Mouse (Mus musculus): ENCODE data around the gene Raet1e.
"Not testable (repeated sequence)": the region's sequence is repeated elsewhere in the genome, so short reads cannot be mapped to it uniquely, and the experiment has no call there.

Gene Raet1e

DNA sequence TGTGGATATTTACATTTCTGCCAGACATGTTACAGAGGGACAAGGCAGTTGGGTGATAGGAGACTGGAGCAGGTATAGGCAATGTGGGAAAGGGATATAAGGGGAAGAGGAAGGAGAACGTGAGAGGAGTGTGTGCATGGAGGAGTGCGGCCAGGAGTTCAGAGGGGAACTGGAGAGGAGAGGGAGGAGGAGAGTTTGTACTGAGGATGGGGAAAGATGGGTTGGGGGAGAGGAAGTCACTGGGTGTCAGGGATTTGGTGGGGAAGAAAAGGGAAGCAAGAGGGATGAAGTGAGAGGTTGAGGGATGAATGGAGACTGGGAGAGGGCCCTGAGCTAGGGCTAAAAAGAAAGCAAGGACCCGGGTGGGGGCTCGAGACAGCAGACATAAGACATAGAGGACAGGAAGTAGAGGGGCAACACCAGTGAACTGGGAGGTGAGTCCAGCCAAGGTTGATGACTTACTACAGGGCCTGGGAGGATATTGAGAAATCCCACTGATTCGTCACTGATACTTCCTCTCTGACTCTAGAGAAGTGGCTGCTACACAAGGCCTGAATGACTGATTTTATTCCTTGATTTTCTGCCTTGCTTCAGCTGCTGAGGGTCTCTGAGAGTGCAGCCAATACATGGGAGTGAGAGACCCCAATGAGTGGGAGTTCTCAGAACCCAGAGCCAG lies 7.1 kb downstream of the Raet1e start:
- not testable (repeated sequence) for DNase-seq

DNA sequence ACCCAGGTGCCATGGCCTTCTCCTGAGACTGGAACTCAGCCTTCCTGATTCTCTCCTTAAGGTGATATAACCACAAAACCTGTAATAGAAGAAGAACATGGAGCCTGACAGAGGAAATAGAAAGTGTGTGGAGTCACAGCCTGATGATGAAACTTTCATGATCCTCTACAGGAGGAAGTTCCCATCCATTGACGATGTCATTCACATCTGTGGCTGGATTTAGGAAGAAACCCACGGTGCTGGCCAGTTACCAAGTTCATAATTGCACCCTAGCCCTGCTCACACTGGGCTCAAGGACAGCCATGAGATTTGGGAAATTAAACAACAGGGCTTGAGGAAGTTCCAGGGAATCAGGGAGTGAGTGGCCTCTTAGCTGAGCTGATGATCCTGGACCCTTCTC lies 7.7 kb downstream of the Raet1e start:
- not testable (repeated sequence) for DNase-seq

DNA sequence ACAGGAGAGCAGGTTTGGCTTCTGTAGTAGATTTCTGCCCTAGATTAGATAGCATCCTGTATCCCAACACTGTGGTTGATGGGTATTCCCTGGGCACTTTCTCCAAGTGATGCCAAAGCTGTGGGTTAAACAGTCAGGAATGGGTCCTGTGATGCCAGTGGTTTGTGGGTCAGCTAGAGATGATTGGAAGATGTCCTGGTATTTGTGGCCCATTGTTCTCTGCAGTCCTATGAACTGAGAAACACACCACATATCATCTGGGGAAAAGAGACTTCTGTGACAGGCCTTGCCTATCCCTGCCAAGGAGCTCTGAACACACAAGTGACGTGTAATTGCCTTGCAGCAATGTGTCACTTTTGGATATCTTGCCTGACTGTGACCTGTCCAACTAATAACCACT lies 8.7 kb downstream of the Raet1e start:
- not testable (repeated sequence) for DNase-seq

DNA sequence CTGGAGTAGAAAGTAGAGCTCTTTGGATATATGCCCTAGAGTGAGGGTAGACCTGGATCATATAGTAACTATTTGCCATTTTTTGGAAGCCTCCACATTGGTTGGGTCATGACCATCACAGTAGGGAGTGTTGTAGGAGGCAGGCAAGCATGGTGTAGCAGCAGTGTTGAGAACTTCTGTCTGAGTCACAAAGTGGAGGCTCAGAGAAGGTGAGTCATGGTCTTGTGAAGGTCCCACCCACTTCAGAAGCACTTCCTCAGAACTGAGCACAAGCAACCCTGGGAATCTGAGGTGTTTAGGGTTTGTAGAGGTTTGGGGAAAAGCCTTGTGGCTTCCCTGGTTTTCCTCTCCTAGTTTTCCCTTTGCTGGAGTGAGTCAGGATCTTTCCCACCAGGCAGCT lies 10.7 kb downstream of the Raet1e start:
- not testable (repeated sequence) for DNase-seq

DNA sequence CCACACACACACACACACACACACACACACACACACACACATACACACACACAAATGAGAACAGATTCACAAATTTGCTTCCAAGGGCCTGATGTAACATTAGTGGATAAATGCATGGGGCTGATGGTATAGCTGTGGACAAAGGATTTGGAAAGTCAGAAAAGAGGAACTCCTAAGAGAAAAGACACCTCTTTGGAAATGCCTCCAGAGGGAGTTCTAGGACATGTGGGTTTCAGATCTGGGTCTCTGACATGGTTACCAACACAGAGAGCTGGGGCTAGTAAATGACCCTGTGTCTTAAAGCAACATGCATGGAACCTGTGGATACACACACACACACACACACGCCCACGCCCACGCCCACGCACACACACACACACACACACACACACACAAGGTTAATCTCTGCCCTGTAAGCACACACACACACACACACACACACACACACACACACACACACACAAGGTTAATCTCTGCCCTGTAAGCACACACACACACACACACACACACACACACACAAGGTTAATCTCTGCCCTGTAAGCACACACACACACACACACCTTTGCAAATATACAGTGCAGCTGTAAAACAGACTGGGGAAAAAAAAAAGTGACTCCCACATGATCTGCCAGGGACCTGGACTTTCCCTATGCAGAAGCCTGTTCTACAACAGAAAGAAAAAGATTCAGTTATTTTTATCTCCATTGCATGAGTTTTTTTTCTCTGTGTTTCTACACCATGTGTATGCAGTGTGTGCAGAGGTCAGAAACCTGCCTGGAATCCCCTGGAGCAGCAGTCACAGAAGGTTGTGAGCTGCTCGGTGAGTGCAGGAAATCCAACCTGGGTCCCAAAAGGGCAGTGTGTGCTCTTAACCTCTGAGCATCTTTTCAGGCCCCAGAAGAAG lies 14.3 kb downstream of the Raet1e start:
- not testable (repeated sequence) for DNase-seq

DNA sequence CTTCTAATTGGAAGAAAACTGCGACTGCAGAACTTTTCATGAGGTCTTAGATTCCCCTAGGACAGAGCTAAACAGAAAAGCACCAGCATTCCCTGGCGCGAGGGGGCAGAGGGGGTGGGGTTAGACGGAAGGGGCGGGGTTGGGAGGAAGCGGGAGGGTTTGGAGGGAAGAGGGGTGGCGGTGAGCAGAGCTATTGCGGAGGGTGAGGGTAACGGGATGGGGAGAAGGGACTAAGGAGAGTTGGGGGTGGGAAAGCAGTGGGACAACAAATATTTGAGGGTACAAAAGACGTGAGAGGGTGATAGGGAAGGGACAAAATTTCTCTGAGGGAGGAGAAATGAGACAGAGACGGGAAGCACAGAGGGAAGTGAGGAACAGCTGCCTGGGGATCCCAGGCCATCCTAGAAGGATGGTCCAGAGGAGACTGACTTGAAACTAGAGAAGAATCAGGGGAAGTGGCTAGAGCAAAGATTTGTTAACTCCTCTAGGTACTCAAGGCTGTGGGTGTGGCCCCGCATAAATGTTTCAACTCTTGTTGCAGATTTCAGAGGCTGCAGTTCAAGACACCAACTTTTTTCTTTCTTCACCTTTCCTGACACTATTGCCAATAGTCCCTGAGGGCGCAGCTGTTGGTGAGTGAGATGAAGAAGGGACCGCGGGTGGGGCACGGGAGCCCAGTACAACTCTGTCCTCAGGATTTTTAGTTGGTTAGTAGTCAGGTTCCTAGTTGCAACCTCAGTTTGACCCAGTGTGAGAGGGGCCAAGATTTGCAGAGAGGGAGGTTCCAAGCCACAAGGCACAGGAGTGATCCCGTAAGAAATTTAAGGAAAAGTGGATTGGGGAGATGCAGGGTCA lies 15.2 kb downstream of the Raet1e start:
- DNase-seq: not testable (repeated sequence)

DNA sequence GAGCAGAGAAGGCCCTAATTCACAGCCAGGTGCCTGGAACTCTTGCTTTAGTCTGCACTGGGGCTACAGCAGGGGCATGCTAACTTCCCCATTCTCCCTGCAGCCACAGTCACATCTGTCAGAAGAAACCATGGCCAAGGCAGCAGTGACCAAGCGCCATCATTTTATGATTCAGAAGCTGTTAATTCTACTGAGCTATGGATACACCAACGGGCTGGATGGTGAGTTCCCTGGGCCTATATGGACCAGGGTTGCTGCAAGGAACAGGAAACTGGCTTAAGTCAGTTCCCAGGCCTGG lies 15.8 kb downstream of the Raet1e start:
- DNase-seq: not testable (repeated sequence)

DNA sequence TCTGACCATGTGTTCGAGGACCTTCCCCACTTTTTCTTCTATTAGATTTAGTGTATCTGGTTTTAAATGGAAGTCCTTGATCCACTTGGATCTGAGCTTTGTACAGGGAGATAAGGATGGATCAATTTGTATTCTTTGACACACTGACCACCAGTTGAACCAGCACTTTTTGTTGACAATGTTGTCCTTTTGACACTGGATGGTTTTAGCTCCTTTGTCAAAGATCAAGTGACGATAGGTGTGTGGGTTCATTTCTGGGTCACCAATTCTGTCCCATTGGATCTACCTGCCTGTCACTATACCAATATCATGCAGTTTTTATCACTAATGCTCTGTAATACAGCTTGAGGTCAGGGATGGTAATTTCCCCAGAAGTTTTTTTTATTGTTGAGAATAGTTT lies 18.1 kb downstream of the Raet1e start:
- DNase-seq: not testable (repeated sequence)

DNA sequence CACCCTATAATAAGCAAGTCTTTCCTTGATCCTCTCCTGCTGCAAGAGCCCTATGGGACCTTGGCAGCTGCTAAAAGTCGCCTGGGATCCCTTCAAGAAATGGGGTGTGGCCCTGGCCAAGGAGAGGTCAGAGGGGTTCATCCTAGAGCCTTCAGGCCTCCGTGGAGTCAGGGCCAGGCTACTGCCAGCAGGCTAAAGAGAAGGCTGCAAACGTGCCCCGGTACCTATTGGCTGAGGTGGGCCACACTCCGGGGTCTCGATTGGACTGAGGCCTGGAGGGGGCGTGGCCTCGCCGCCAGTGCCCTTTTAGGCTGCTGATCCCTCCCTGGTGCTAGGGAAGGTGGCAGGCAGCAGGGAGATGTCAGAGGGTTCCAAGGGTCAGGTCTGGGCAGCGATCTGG lies 32.7 kb downstream of the Raet1e start:
- DNase-seq: not testable (repeated sequence)

DNA sequence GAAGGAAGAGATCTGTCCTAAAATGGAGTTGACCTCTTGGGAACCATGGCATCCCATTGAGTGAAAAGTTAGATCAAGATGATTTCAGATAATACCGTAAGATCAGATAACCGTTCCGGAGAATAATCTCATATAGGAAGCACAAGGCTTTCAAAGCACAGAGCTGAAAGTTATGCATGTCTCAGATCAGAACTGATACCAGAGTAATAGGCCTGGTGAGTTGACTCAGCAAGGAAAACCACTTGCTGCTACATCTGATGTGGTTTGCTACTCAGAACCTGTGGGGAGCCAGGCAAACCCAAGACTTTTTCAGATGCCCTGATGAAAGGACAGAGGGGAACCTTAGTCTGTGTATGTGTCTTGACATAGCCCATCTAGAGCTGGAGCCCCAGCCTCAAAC lies 43.0 kb downstream of the Raet1e start:
- DNase-seq: not testable (repeated sequence)

DNA sequence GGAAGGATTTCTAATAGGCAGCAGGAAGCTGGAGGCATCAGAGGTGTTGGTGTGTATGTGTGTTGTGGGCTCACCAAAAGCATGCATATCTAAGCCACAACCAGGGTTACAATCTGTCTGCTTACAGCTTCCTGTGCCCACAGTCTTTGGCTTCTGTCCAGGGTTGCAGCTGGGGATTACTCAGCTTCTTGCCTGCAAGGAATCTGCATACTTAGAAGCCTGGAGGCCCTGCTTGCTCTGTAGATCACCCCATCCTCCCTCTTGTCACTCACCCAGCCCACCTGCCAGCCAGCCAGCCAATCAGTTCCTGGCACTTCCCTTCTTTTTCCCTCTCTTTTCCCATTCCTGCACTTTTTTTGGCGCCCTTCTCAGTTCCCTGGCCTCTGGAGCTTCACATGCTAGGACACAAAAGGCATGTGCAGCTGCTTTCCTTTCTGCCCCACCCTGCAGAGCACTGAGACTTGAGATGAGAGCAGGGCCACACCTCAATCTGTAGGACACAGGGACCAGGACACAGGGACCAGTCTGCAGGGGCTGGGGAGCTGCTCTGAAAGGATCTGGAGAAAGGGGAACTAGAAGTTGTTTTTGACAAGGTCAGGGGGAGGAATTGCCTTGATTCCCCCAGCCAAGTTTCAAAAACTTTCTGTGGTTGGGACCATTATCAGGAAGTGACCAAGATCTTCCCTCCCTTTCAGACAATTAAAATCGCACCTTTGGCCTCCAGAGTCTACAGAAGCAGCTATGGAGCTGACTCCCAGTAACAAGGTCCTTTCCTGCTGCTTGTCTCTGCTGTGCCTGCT lies 44.6 kb downstream of the Raet1e start:
- not testable (repeated sequence) for DNase-seq

DNA sequence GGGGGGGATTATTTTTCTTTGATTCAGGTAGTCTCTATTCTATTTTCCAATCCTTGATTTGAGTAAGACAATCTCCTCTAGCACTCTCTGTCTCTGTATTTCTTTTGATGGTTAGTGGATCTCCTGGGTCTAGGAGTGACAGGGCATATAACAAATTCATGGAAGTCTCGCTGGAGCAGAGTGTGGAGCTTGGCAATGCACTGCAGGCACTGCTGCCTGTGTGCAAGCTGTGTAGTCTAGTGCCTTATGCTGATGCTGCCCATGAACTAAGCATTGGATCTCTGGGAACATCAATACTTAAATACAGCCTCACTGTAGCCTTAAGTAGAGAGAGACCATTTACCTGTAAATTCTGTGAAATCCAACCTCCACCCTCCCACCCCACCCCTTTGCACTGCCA lies 48.1 kb downstream of the Raet1e start:
- not testable (repeated sequence) for DNase-seq

DNA sequence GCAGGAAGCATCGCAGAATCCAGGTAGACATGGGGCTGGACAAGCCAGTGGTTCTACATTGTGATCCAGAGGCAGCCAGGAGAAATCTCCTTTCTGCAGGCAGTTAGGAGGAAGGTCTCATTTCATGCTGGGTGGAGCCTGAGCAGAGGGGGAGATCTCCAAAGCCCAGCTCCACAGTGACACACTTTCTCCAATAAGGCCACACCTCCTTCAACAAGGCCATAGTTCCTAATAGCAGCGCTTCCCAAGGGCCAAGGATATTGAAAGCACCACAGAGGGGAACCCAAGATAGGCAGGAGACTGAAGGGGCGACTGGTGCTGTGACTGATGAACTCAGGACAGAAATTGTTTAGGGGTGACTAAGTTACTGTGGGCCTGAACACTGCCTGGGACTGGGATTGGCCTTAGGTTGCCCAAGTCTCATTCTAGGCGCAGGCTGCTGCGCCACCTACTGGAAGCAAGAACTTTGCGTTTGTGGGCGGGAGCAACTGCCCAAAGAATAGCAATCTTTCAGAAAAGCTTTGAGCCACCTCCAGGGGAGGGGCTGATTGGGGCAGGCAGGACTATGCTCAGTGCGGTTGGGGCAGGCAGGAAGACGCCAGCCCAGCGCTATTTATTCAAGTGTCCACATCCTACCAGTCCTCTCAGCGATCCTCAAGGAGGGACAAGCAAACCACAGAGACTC lies 53.8 kb downstream of the Raet1e start:
- DNase-seq: peak; percentile 29

DNA sequence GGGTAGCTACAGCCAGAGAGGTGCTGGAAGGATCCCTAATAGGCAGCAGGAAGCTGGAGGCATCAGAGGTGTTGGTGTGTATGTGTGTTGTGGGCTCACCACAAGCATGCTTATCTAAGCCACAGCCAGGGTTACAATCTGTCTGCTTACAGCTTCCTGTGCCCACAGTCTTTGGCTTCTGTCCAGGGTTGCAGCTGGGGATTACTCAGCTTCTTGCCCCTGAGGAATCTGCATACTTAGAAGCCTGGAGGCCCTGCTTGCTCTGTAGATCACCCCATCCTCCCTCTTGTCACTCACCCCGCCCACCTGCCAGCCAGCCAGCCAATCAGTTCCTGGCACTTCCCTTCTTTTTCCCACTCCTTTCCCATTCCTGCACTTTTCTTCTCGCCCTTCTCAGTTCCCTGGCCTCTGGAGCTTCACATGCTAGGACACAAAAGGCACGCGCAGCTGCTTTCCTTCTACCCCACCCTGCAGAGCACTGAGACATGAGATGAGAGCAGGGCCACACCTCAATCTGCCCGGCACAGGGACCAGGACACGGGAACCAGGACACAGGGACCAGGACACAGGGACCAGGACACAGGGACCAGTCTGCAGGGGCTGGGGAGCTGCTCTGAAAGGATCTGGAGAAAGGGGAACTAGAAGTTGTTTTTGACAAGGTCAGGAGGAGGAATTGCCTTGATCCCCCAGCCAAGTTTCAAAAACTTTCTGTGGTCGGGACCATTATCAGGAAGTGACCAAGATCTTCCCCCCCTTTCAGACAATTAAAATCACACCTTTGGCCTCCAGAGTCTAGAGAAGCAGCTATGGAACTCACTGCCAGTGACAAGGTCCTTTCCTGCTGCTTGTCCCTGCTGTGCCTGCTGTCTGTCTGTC lies 65.3 kb downstream of the Raet1e start:
- DNase-seq: not testable (repeated sequence)

DNA sequence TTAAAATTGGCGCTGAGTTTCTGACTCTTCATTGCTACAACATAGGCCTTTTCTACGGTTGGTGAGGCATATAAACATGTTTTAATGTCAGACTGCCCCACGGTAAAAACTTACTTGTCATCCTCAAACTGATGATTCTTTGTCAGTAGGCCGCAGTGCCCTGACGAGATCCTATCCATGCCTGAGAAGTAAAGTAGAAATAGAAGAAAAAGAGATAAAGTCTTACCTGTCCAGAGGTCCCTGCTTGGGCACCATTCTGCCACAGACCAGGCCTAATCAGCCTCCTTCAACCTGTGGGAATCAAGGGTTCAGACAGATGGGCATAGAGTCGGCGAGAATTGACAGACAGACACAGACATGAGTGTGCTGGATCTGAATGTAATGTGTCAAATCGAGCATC lies 106.7 kb downstream of the Raet1e start:
- DNase-seq: no peak

DNA sequence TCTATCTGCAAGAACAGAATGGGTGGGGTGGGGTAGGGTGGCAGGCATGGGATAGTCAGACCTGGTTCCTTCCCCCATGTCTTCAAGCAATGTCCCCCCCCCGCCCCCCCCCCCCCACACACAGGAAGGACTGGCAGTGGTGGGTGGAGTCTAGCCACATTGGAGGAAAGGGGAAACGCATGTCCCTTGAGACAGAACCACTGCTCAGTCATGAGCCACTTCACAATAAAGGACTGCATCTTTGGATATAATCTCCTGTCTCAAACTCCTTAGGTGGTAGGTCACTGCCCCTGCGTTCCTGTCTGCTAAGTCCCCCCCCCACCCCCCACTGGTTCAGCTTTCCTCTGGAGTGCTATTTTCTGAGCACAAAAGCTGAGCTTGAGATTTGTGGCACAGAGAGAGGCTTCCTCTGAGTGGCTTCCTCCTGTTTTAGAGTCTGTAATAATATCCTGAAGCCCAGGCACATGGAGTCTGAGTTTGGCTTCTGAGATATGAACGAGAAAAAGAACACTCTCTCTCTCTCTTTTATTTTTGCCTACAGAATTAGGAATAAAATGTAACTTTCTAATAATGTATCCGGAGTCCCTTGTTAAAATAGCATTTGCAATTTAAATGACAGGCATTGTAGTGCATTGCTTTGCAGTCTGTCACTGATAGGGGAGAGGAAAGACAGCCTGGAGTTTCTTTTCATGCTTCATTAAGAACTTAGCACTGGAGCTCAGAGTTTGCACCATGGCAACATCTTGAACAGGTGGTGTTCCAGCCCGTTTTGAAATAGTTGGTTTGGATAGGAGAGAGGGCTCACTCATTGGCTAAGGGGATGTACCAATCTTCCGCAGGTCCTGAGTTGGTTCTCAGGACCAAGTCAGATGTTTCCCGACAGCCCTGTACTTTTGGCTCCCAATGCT lies 112.8 kb downstream of the Raet1e start:
- not testable (repeated sequence) for DNase-seq

DNA sequence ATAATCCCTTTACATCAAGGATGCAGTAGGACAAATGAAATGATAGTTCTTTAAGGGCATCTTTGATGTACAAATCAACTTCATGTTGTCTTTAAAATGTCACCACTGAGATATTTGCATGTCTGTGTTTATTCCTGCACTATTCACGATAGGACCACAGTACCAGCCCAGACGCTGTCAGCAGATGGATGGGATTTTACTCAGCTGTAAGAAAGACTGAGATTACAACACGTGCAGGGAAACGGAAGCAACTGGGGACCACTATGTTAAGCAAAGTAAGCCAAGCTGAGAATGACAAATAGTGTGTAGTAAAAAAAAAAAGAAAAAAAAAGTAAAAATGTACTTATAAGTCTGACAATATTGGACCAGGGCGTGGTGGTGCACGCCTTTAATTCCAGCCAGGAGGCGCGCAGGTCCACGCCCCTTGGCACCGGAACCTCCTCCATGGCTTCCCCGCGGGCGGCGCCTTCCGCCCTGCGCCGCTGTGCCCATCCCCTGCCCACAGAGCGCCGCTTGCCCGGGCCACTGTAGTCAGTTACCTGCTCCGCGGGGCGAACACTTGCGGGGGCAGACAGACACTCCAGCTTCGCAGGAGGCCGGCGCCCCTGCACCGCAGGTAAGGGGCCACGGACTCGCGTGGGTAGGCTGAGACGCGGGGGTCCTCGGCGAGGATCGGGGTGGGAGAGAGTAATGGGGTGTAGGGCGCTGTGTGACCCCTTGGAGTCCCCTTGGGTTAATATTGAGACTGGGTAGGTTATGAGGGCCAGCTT lies 114.7 kb downstream of the Raet1e start:
- DNase-seq: not testable (repeated sequence)

DNA sequence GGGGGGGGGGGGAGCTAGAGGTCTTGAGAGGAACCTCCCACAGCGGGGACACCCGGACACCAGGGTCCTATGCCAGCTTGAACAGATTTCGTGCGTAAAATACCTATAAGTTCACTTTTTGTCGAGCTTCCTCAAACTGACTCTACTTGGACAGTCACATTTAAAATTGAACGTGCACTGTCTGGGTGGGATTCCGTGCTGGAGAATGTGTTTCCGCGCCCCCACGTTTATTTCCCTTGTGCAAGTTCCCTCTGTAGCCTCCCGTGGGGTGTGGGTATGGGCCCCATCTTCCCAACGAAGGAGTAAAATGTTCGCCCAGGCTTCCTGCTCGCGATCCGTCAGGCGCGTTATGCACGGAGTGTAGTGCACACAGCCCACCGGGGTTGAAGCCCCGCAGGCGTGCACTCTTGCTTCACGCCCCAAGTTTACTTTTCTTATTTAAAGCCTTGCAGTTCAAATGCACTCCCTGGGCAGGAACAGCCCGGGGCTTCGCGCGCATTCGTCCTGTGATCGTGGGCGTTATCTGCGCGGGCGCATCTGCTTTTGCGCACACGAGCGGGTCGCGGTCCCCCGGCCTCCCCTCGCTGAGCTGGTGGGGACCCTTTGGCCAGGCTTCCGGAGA lies 115.4 kb downstream of the Raet1e start:
- DNase-seq: no peak
